Mouse (Mus musculus) heart, adult 9 months (tissue): Measurements from ENCODE around the gene Lrrc52.

ENCODE experiments used
- DNase-seq, 2 experiments: peaks; one replicate each; pipeline ENCODE4 v3.0.0; 2022; ENCODE audit warnings: low spot score in 2 of 2

Lrrc52 gene

DNA sequence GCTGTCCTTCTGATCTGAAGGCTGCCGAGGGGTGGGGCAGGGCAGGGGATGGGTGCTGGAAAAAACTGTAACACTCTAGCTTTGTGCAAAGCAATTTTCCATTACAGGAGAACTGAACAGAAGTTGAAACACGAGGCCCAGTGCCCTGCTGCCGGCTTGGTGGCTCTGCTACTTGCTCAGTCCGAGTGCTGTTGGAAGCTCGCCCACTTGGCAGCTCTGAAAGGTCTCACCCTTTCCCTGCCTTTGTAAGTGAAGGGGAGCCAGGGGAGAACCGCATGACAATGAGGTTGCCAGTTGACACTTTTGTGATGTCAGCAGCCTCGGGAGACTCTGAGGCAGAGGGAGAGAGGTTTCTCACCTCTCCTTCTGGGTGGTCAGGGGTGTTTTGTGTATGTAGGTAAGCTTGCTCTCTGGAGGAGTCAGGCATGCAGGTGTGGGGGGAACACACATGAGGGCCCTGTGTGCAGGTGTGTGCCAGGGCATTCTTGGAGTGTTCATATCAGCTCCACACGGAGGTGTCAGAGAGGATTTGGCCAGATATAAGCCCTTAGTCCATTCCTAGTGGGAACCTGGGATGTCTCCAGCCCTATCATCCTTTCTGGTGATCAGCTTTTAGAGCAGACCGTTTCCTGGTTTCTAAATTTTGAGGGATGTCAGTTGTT lies at the start of gene Lrrc52:
Lrrc52 (minus strand) TSS at position 16 of the 662 bp plus-strand sequence.
- DNase-seq = peak; percentile 74 to 83

DNA sequence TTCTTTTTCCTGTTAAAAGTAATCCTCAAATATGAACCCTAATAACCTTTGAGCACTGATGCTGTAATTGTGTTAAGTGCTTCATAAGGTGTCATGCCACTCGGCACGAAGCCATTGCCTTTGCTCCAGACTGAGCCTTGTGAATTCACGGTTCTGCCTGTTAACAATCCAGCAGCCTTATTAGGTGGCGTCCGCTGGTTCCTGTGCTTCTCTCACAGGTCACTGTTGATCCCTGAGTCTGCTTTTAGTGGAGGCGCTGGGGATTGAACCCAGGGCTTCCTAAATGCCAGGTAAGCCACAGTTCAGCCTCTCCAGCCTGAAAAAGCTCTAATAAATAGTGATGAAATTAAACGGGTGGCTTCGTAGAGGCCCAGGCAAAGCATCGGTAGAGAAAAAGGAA lies 45.0 kb upstream of the Lrrc52 start:
- no peak for DNase-seq

DNA sequence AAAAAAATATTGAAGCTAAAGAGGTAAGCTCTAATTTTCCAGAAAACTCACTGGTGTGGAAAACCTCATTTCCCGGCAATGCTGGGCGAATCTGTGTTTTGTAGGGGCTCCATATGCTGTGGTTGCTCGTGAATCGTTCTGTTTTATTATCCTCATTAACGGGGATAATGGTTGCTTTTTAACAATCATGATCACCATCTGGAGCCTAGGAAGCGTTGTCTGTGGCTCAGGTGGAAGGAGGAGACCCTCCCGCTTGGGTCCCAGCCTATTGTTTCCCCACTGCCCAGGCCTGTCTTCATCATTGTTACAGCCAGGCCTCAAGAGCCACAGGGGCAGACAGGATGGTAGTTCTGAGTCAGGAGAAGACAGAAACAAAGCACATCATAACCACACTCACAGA lies 39.5 kb upstream of the Lrrc52 start:
- no peak for DNase-seq

DNA sequence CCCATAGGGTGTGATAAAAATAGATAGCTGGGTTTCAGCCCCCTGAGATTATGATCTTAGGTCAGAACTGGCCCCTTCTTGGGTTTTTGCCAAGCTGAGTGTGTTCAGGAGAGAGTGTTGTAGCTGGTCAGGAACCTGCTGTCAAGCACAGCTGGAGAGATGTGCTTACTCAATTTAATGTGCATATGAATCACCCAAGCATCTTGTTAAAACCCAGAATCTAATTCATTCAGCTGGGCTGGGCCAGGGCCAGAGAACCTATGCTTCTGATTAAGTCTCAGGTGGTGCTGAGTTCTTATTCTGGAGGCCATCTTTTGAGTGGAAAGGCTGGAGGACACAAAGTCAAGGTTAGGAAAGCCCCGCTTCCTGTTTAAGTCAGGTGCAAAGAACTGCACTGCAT lies 38.8 kb upstream of the Lrrc52 start:
- no peak for DNase-seq

DNA sequence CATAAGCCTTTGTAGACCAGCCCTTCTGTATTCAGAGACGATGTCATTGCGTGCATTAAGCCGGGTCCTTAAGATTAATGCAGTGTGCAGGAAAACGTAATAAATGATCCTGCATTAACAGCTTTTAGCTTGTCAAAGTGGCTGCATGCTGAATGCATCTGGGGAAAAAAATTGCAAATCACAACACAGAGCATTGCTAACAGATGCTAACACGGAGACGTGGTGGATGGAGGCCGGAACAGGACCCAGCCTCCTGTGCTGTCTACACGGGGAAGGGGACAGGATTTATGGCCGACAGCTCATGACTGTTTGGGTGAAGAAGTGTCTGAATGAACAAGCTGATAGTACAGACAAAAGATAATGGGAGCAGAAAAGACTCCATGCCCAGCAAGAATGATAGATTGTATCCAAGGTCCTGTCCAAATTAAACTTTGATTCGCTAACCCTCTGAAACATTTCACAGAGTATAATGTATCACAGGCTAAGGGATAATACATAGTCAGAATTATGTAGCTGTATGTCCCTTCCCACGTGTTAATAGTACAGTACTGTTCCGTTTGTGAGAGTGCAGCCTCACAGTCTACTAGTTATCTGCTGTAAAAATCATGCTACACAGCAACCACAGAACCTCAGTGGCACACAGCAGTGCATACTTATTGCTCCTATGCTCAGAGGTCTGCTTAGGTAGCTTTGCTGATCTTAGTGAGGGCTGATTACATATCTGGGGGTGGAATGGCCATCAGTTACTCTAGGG lies 32.7 kb upstream of the Lrrc52 start:
- DNase-seq = no peak

DNA sequence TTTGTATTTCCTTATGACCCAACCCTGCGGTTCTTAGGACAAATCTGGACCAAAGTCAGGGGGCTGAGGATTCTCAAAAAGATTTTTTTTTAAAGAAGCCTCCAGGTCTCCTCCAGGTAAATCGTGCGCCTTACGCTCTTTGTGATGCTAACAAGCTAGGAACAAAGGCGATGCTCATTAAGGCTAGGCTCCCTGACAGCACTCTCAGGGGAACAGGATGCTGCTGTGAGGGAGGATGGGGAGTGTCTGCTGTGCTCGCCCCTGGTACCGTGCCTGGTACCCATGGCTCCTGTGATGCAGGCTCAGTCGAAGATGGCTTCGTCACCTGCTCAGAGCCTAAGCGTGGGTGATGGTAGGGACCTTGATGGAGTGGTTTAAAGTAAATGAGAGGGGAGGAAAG lies 31.4 kb upstream of the Lrrc52 start:
- no peak for DNase-seq

DNA sequence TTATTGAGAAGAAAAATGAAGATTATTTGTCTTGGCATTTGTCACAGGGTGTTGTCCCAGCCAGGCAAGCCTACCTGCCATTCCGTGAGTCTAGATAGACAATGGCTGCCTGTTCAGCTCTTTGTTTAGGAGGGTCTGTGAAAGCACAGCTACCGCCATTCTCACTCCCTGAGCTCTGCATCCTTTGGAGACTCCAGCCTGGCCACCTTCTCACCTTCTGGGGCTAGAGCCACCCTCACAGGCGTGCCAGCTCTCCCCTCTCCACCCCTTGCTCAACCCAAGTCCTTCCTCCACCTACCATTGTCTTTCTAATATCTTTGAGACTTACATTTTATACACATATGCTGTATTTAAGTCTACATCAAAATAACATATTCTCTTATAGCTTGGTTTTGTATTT lies 31.0 kb upstream of the Lrrc52 start:
- DNase-seq = no peak

DNA sequence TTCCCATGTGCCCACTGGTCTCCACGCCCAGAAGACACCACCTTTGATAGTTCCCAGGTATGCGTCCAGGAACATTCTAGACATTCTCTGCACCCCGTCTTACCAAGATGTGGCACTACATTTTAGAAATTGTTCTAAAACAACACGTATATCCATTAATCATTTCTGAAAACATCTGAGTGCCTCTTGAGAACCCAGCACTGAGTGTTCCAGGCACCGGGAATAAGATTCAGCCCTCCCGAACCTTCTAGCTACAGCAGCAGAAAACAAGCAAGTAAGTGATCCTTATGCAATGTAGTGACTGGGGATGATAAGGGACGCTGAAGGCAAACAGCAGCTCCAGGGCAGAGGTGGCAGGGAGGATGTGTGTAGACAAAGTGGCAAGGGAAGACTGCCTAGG lies 24.9 kb upstream of the Lrrc52 start:
- DNase-seq = no peak

DNA sequence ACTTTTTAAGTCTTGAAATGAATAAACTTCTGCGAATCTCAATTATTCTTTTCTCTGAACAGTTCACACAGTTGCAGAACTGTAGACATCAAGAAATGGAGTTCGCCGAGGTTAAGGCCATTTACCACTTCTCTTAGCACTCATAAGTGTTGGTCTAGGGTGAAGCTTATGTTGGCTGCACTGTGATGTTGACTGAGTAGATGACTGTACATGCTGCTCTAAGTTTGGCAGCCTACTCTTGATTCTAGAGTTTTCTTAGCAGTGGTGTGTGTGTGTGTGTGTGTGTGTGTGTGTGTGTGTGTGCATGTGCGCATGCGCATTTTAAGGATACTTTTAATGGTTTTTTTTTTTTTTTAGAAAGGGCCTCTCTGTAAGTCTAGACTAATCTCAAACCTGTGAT lies 21.4 kb upstream of the Lrrc52 start:
- no peak for DNase-seq

DNA sequence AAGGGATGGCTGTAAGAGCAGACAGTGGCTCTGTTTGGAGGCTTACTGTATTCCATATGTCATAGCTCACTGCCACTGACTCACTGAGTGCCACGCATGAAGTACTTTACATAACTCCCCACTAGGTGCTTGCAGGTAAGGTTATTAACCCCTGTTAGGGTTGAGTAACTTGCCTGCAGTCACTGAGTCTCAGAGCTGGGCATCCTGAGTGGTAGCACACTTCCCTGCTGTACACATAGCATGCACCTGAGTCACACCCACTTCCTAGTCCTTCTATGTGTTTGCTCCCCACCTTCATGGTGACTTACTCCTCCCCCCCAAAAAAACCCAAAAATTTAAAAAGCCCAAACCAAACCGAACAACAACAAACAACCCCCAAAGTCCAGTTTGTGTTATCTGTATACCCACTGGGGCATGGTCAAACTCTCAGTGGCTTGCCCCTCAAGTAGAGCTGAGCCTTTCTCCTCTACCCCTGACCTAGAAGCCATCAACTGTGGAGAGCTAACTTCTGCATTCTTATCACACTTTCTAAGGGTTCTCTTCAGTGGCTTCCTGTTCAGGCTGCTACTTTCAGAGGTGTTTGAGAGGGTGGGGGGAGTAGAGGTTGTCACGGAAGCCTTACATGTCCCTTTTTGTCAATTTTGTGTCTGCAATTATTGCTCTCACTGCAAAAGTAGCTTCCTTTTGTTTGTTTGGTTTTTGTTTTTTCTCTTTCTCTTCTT lies 20.5 kb upstream of the Lrrc52 start:
- no peak for DNase-seq

DNA sequence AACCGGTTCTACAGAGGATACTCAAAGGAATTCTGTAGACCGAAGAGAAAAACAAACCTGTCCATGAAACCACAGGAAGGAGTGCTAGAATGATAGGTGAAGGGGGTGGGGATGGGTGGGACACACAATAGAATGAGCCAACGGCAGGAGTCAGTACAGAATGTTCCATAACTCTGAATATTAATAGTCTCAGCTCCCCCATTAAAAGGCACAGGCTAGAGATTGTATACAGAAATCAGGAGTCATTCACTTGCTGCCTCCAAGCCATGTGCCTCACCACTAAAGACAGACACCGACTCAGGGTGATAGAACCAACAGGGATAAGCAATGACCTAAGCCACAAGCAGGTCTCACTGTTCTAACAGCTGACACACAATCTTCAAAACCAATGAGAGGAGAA lies 16.3 kb upstream of the Lrrc52 start:
- DNase-seq = no peak

DNA sequence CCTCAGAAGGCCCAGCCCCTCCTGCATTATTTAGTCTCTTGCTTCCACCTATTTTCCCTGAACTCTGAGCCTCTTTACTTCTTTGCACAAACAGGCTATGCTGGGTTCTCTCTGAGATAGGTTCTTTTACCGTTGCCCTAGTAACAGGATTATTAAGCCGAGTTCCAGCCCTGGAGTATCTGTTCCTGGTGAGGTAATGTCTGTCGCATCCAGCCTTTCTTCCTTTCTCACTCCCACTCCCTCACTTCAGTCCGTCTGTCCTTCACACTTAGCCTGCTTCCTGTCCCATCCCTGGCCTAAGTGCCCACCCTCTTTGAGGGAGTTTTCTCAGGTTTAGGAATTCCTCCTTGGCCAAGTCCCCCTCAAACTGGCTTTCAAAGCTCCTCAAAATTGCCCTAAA lies 7.0 kb upstream of the Lrrc52 start:
- no peak for DNase-seq

DNA sequence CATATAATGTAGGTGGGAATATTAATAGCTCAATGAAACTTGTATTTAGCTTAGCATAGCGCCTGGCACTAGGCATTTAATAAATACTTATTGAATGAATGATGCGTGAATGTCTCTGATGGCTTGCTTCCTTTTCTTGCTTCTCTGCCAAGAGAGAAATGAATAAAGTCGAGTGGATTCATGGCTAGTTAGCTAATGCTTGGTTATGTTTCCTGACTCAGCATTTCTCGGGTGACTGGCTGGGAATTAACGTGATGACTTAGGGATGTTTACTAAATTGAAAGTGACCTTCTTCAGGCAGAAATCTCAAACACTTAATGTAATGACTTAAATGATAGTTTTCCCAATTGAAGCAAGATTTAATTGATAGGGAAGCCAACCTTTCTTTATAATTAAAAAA lies 1.3 kb upstream of the Lrrc52 start:
- no peak for DNase-seq

DNA sequence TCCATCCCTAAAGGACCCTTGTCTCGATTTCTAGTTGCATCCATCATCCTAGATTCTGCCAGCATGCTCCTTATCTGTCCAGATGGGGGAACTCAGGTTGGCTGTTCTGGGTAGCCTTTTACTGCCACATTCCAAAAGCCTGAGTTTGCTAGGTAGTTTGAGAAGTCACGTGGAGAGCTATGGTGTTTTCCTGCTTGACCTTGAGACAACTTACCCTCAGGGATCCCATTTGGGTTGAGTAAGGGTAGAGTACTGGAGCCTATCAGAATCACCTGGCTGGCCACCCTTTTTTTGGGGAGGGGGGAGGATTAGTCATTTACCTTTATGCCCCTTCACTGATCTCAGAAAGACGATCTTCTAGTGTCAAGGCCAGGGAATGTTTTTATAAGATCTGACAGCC lies 9.3 kb downstream of the Lrrc52 start:
- no peak for DNase-seq

DNA sequence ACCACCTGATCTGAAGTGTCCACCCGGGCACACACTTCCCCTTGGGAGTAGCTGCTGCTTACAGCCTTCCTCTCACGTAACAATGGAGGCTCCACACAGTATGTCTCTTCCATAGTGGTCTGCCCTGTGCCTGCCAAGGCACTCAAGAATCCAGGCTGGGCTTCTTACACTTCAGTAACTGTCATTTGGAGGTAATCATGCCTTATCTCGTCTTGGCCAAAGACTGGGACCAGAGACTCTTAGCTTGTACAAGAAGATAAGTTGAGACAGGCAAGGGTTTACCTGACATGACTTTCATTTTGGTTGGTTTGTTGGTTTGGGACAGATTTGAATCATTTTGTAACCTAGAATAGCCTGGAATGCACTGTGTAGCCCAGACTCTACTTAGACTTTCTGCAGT lies 13.5 kb downstream of the Lrrc52 start:
- DNase-seq = no peak

DNA sequence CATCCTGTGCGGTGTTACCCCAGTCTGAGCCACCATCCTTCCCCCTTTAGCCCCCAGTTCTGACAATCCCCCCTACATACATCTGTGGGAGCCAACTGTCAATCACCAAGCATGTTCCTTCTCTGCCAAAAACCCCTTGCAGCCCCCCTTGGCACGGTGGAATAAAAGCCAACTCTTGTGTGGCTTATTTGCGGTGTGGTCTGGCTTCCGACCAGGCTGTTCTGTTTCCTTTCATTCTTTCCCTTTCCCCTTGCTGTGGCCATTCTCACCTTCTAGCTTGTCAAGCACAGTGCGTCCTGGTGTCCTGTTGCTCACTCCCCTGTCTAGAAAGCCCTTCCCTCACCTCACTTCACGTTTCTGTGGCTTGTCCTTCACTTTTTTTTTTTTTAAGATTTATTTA lies 14.1 kb downstream of the Lrrc52 start:
- DNase-seq = no peak

DNA sequence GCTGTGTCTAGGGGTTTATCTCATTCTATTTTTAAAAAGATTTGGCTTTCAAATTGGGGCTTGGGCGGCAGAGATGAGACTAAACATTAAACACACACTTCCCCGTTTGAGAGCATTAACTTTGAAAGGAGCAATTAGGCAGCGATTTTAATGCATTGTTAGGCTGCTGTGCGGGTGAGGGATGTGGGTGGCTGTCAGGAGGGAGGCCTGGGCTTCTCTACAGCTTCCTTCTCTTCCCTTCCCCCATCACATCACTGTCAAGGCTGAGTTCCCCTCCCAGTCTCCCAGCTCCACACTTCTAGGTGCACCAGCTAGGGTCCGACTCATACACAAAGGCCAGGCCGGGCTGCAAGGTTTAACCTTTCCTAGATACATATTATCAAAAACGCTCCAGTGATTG lies 18.0 kb downstream of the Lrrc52 start:
- DNase-seq = no peak

DNA sequence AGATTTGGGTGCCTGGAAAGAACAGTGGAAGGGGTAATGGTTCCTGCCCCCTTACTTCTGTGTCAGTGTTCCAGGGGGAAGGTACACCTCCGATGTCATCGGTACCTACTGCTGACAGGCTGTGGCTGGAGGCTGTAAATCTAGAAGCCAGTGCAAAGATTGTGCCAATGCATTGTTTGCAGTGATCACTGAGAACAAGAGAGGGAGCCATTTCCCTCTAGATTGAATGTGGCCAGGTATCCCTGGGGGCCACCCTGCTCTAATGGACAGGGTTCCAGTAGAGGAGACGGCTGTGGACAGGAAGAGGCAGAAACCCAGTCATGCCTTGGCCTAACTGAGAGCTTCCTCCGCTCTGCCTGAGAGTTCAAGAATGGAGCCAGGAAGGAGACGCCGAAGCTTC lies 18.5 kb downstream of the Lrrc52 start:
- DNase-seq = peak in 1 of 2 experiments; percentile 19

DNA sequence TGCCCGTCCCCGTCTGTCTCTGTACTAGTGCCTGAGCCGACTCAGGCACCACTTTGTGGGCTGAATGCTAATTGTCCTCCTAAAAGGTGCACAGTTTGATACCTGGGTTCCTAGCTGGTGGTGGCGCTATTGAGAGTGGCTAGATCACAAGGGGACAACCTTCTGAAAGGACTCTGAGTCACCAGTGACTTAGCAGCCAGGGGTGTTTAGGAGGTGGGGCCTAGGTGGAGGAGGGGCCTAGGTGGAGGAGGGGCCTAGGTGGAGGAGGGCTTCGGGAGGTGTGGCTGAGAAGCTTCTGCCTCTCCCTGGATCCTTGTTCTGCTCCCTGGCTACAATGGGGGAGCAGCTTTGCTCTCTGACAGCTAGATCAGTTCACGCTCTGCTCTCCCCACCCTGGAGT lies 20.1 kb downstream of the Lrrc52 start:
- no peak for DNase-seq

DNA sequence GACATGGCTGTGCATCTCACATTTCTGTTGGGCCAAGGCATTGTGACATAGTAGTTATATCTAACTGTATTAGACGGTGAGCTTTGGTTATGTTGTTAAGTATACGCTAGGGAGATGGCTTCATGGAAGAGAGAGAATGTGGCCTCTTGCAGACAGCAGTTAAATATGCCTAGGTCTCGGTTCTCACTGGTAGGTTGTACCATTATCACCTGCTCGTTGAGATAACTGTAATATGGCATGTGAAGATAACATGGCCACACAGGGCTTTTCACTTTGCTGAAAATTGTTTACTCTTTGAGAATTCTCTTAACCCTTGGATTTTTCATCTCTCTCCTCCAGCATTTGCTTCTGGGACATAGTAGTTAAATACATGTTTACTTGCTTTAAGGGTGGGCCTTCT lies 21.4 kb downstream of the Lrrc52 start:
- DNase-seq = no peak

DNA sequence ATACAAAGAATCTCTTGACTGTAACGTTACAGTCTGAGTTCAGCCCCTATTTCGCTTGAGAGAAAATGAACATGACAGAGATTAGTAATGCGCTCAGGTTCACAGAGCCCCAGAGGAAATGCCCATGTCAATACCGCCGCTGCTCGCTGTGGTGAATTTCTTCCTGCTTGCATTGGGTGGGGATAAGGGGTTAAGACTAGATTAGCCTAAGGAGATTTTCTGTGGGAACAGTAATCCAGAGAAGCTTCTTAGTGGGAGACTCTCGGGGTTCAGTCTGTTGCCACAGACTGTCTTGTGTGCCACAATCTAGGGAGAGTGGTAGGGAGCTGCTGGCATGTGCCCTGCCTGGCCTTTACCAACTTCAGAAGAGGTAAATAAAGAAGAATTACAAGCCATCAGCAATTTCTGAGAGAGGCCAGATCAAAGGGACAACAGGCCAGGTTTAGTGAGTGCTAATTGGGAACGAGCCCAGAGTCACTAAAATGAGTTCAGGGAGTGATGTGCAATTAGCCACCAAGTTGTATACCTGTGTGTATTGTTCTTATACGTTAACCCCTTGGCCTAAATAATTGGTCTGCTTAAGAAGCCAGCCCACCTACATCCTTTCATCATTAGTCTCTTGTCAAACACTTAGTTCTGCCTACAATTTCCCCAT lies 28.2 kb downstream of the Lrrc52 start:
- DNase-seq = no peak

DNA sequence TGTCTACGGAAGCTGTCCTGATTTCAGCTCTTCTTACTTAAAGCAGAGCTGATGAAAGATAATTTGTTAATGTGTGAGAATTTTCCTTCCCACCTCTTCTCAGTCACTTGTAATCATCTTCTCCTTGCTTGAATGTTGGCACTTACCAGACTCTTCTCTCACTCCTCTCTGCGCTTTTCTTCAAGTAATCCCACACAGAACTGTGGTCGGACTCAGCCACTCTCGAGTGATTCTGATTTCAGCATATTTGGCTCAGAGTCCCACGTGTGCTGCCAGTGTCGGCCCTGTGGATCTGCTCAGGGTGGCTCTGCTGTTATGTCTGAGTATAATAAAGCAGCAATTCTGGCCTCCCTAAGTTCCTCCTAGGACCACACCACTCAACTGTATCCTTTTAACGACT lies 29.5 kb downstream of the Lrrc52 start:
- no peak for DNase-seq
